Mouse (Mus musculus) C2C12 (cell line): ENCODE measurements around the gene Cpeb1.

Experiments used
- CTCF ChIP-seq: IDR thresholded peaks from one replicate; pipeline ENCODE4 v1.5.1; 2011; ENCODE audit not compliant: control insufficient read depth, insufficient read depth, insufficient read length
- MAX ChIP-seq: IDR thresholded peaks from one replicate; pipeline ENCODE4 v1.6.1; 2011; ENCODE audit warnings: mild to moderate bottlenecking, control low read depth
- USF1 ChIP-seq: IDR thresholded peaks from one replicate; pipeline ENCODE4 v1.6.1; 2011; ENCODE audit warnings: low read depth, mild to moderate bottlenecking, control low read depth, moderate library complexity

DNA sequence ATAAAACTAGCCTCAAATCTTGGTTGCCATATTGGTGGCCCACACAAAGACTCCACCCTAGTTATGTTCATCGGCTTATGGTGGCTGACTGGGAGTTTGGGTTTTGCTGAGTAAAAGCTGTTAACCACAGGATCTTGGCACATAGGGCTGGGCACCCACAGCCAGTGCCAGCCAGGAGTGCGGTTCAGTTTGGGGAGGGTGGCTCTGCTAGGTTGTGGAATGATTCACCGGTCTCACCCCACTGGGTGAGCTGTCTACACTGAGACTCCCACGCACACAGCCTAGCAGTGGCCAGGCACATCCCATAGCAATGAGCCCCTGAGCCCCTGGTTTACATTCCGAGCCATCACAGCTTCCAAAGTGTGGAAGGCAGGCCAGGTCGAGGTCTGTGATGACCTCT, 135.5 kb downstream of the Cpeb1 start:
- TF ChIP-seq CTCF (no peak), MAX (no peak), USF1 (no peak)
